Mouse (Mus musculus): ENCODE results near the gene Agfg2.
A peak's percentile ranks its signal among the peaks of the same experiment; 100 is the strongest.
"Not testable (repeated sequence)": the region's sequence is repeated elsewhere in the genome, so short reads cannot be mapped to it uniquely, and the experiment has no call there.

Agfg2 gene

GRCm38 (mm10) chr5:137684294-137685123 is at the start of gene Agfg2:
Gene Agfg2, minus strand, starts transcription at chr5:137684726.
- peak; percentile 99 for DNase-seq

GRCm38 (mm10) chr5:137733638-137734288 is 49.2 kb upstream of the Agfg2 start:
- no peak for DNase-seq

- no peak for DNase-seq
Observed at GRCm38 (mm10) chr5:137726767-137727166, 42.2 kb upstream of the Agfg2 start.

GRCm38 (mm10) chr5:137723840-137724239 is 39.3 kb upstream of the Agfg2 start:
- no peak for DNase-seq

GRCm38 (mm10) chr5:137720558-137721164 is 36.1 kb upstream of the Agfg2 start:
- DNase-seq = not testable (repeated sequence)

- no peak for DNase-seq
Observed at GRCm38 (mm10) chr5:137719088-137719487, 34.6 kb upstream of the Agfg2 start.

- DNase-seq = no peak
Observed at GRCm38 (mm10) chr5:137718020-137718790, 33.7 kb upstream of the Agfg2 start.

- no peak for DNase-seq
Observed at GRCm38 (mm10) chr5:137715685-137716084, 31.2 kb upstream of the Agfg2 start.

- no peak for DNase-seq
Observed at GRCm38 (mm10) chr5:137713454-137713853, 28.9 kb upstream of the Agfg2 start.

GRCm38 (mm10) chr5:137706913-137707633 is 22.5 kb upstream of the Agfg2 start:
- peak; percentile 51 for DNase-seq

- DNase-seq = no peak
Observed at GRCm38 (mm10) chr5:137705242-137705641, 20.7 kb upstream of the Agfg2 start.

GRCm38 (mm10) chr5:137699850-137700249 is 15.3 kb upstream of the Agfg2 start:
- no peak for DNase-seq

GRCm38 (mm10) chr5:137699080-137699479 is 14.6 kb upstream of the Agfg2 start:
- DNase-seq = no peak

GRCm38 (mm10) chr5:137695930-137696329 is 11.4 kb upstream of the Agfg2 start:
- no peak for DNase-seq

GRCm38 (mm10) chr5:137694796-137695195 is 10.3 kb upstream of the Agfg2 start:
- no peak for DNase-seq

- no peak for DNase-seq
Observed at GRCm38 (mm10) chr5:137691881-137692280, 7.4 kb upstream of the Agfg2 start.

GRCm38 (mm10) chr5:137690531-137690930 is 6.0 kb upstream of the Agfg2 start:
- no peak for DNase-seq

- no peak for DNase-seq
Observed at GRCm38 (mm10) chr5:137689974-137690373, 5.4 kb upstream of the Agfg2 start.

- no peak for DNase-seq
Observed at GRCm38 (mm10) chr5:137686127-137686790, 1.7 kb upstream of the Agfg2 start.

GRCm38 (mm10) chr5:137685653-137686052 is 1.1 kb upstream of the Agfg2 start:
- DNase-seq = peak; percentile 16

- DNase-seq = peak; percentile 35
Observed at GRCm38 (mm10) chr5:137683388-137684293, 885 bp downstream of the Agfg2 start.

Measured in cerebellum, adult 11-12 months (tissue).